Mouse (Mus musculus): ENCODE data around the gene Apoc4. TPM values are rescaled to one million over a fixed set of nuclear protein-coding genes. Genes with fewer than 3 reads are reported as not detected.

Apoc4 gene
- polyA plus RNA-seq, 1 experiment from 2014 or later: 0.37 TPM

DNA sequence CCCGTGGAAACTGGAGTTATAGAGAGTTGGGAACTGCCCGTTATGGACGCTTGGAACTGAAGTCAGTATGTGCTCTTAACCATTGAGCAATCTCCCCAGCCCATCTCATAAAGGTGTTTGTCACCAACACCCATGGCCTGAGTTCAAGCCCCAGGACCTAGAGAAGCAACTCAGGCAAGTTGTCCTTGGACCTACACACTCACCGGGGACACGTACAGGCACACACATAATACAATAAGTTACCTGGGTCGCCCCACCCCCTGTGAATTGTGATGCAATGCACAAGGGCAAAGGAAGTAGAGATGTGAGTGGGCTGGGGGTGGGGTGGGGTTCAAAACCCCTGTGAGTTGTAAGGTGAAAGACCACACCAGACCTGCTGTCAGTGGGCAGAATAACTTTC, 5.2 kb upstream of the Apoc4 start:
- Histone ChIP-seq H3K4me1 (ENCODE audit: control insufficient read depth, insufficient read depth, low read length) (no peaks in the 10 kb centered on the region), H3K4me2 (ENCODE audit: low read depth, low read length) (no peak overlapping the region), H3K27ac (ENCODE audit: low read length) (no peak overlapping the region), H3K36me3 (ENCODE audit: control insufficient read depth, insufficient read depth) (no peaks in the 10 kb centered on the region), H3K4me3 (ENCODE audit: low read length) (no peak overlapping the region), H3K9me3 (replicated peaks; ENCODE audit: control insufficient read depth, low read length) (no peaks in the 10 kb centered on the region), H3K27me3 (ENCODE audit: control insufficient read depth, insufficient read depth, low read length) (no peaks in the 10 kb centered on the region), H3K9ac (ENCODE audit: low read length) (no peak overlapping the region)
- 79% methylated on average over 6 of the region's 6 CpGs for WGBS
- no peak for ATAC-seq (replicated peaks; ENCODE audit: extremely low read depth, insufficient read depth, low FRiP score)

DNA sequence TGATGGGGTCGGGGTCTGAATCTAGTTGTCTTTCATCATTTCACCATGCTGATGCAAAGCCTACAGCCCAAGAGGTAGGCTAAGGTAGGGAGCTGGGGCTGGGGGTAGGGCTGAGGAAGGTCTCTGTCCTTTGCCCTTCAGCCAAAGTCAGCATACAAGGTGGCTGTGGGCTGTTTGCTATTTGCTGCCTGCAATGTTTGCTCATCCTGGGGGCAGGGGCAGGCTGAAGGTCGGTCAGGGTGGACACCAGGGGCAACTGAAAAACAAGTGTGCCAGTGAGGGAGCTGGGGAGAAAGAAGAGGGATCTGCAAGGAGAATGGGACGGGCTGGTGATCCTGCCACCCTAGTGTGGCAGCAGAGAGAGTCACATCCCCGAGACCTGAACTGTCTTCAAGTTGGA, 4.1 kb upstream of the Apoc4 start:
- WGBS: 53% methylated on average over 4 of the region's 4 CpGs
- Histone ChIP-seq H3K27ac (ENCODE audit: low read length) (no peak overlapping the region), H3K4me3 (ENCODE audit: low read length) (no peak overlapping the region)

DNA sequence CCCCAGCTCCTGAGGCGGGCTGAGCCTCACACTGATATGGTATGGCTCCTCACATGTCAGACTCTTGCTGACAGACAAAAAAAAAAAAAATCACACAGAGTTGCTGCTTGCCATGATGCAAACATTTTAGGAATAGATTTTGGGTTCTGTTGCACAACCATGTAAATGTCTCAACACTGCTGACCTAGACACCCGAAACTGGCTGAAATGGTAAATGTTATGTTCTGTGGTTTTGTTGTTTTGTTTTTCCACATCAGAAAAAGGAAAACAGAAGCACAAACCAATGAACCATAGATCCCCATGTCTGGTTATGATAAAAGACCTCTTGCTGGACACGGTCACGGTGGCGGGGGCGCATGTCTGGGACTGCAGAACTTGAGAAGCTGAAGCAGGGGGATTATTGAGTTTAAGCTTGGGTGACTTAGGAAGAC, 2.5 kb upstream of the Apoc4 start:
- Histone ChIP-seq H3K4me3 (ENCODE audit: low read length) (no peak overlapping the region), H3K4me1 (ENCODE audit: control insufficient read depth, insufficient read depth, low read length) (no peaks in the 10 kb centered on the region), H3K4me2 (ENCODE audit: low read depth, low read length) (no peak overlapping the region), H3K9me3 (replicated peaks; ENCODE audit: control insufficient read depth, low read length) (no peaks in the 10 kb centered on the region), H3K27me3 (ENCODE audit: control insufficient read depth, insufficient read depth, low read length) (no peaks in the 10 kb centered on the region), H3K27ac (ENCODE audit: low read length) (no peak overlapping the region), H3K9ac (ENCODE audit: low read length) (no peak overlapping the region), H3K36me3 (ENCODE audit: control insufficient read depth, insufficient read depth) (no peaks in the 10 kb centered on the region)
- ATAC-seq (replicated peaks; ENCODE audit: extremely low read depth, insufficient read depth, low FRiP score): no peak
- WGBS: 83% methylated on average over 6 of the region's 6 CpGs

More for the DNA sequence above, 4.1 kb upstream of the Apoc4 start:
- ATAC-seq (replicated peaks; ENCODE audit: extremely low read depth, insufficient read depth, low FRiP score): no peak
- no peaks in the 10 kb centered on the region for H3K9me3 ChIP-seq (replicated peaks; ENCODE audit: control insufficient read depth, low read length)
- H3K27me3 ChIP-seq (ENCODE audit: control insufficient read depth, insufficient read depth, low read length): no peaks in the 10 kb centered on the region
- H3K4me2 ChIP-seq (ENCODE audit: low read depth, low read length): no peak overlapping the region
- H3K36me3 ChIP-seq (ENCODE audit: control insufficient read depth, insufficient read depth): no peaks in the 10 kb centered on the region
- no peaks in the 10 kb centered on the region for H3K4me1 ChIP-seq (ENCODE audit: control insufficient read depth, insufficient read depth, low read length)
- no peak overlapping the region for H3K9ac ChIP-seq (ENCODE audit: low read length)

DNA sequence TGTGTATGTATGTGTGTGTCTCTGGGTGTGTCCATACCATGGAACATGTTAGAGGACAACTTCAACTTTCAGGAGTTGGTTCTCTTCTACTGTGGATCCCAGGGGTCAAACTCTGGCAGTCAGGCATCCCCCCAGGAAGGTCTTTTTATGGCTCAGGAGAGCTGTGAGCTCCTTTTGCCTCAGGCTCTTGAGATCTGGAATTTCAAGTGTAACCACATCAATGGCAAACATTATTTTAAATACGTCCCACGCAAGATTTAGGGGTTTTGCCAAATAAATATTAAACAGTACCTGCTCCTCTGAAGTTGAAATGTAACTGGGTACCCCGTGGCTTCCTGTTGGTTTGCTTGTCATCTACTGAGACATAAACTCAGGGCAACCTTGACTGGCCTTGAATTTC, 1.7 kb upstream of the Apoc4 start:
- no peak overlapping the region for H3K9ac ChIP-seq (ENCODE audit: low read length)

DNA sequence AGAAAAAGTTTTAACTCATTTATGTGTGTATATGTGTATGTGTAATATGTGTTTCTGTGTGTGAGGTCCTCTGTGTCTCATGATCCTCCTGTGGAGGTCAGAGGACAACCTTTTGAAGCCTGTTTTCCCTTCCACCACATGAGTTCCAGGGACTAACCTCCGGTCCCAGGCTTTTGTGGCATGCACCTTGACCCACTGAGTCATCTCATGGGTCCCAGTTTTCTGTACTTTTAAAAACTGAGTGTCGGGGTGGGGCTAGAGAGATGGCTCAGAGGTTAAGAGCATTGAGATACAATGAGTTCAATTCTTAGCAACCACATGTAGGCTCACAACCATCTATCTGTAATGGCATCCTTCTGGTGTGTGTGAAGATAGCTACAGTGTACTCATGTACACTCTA, 577 bp downstream of the Apoc4 start:
- Histone ChIP-seq H3K4me3 (ENCODE audit: low read length) (no peak overlapping the region), H3K9ac (ENCODE audit: low read length) (no peak overlapping the region), H3K4me1 (ENCODE audit: control insufficient read depth, insufficient read depth, low read length) (no peaks in the 10 kb centered on the region), H3K36me3 (ENCODE audit: control insufficient read depth, insufficient read depth) (no peaks in the 10 kb centered on the region), H3K4me2 (ENCODE audit: low read depth, low read length) (no peak overlapping the region), H3K27me3 (ENCODE audit: control insufficient read depth, insufficient read depth, low read length) (no peaks in the 10 kb centered on the region), H3K27ac (ENCODE audit: low read length) (no peak overlapping the region), H3K9me3 (replicated peaks; ENCODE audit: control insufficient read depth, low read length) (no peaks in the 10 kb centered on the region)
- ATAC-seq (replicated peaks; ENCODE audit: extremely low read depth, insufficient read depth, low FRiP score): no peak
- 87% methylated on average over 2 of the region's 2 CpGs for WGBS

More for the DNA sequence above, 1.7 kb upstream of the Apoc4 start:
- Histone ChIP-seq H3K4me1 (ENCODE audit: control insufficient read depth, insufficient read depth, low read length) (no peaks in the 10 kb centered on the region), H3K27ac (ENCODE audit: low read length) (no peak overlapping the region), H3K27me3 (ENCODE audit: control insufficient read depth, insufficient read depth, low read length) (no peaks in the 10 kb centered on the region), H3K4me2 (ENCODE audit: low read depth, low read length) (no peak overlapping the region), H3K4me3 (ENCODE audit: low read length) (no peak overlapping the region), H3K36me3 (ENCODE audit: control insufficient read depth, insufficient read depth) (no peaks in the 10 kb centered on the region), H3K9me3 (replicated peaks; ENCODE audit: control insufficient read depth, low read length) (no peaks in the 10 kb centered on the region)
- 70% methylated on average over 3 of the region's 3 CpGs for WGBS
- ATAC-seq (replicated peaks; ENCODE audit: extremely low read depth, insufficient read depth, low FRiP score): no peak

DNA sequence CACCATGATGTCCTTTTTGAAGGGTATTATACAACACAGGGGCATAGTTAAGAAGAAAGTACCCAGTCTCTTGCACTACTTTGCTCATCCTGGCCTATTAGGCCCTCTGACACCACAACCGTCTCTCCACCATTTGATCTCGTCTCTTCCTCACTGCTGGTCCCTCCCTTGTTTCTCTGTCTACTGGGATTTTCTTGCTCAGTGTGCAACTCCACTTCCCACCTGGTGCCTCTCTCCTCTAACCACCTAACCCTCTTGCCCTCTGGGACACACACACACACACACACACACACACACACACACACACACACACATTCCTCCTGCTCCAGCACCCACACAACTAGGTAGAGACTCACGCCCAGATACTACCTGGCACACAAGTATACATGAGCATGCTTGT, 2.4 kb downstream of the Apoc4 start:
- Histone ChIP-seq H3K27me3 (ENCODE audit: control insufficient read depth, insufficient read depth, low read length) (no peaks in the 10 kb centered on the region), H3K9ac (ENCODE audit: low read length) (no peak overlapping the region), H3K9me3 (replicated peaks; ENCODE audit: control insufficient read depth, low read length) (no peaks in the 10 kb centered on the region), H3K27ac (ENCODE audit: low read length) (no peak overlapping the region), H3K4me3 (ENCODE audit: low read length) (no peak overlapping the region), H3K4me2 (ENCODE audit: low read depth, low read length) (no peak overlapping the region), H3K4me1 (ENCODE audit: control insufficient read depth, insufficient read depth, low read length) (no peaks in the 10 kb centered on the region), H3K36me3 (ENCODE audit: control insufficient read depth, insufficient read depth) (no peaks in the 10 kb centered on the region)
- WGBS: 84% methylated on average over 3 of the region's 3 CpGs
- ATAC-seq (replicated peaks; ENCODE audit: extremely low read depth, insufficient read depth, low FRiP score): no peak

DNA sequence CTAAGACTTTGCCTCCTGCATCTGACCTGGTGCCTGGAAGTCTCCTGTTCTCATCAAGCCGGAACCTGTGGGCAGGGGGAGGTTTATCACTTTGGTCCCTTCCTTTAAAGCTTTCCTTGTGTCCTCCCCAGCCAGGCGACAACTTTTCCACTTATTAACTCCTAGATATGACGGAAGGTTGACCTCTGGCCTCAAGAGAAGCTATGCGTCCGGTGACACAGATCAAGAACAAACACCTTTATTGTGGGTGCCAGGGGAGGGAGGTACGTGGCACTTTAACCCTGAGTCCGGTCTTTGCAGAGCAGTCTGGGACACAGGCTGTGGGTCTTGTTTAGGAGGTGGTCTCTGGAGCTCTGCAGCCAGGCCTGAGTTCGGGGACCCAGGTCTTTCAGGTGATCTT, 3.4 kb downstream of the Apoc4 start, which contains the start of gene Apoc2:
TSS of gene Apoc2 (minus strand) at position 70 of the 400 bp plus-strand sequence.
- 64% methylated on average over 8 of the region's 8 CpGs for WGBS
- ATAC-seq (replicated peaks; ENCODE audit: extremely low read depth, insufficient read depth, low FRiP score): no peak
- Histone ChIP-seq H3K27ac (ENCODE audit: low read length) (no peak within 1 kb of the TSS), H3K4me3 (ENCODE audit: low read length) (no peak within 1 kb of the TSS), H3K9ac (ENCODE audit: low read length) (no peak within 1 kb of the TSS), H3K27me3 (ENCODE audit: control insufficient read depth, insufficient read depth, low read length) (no peaks in the 10 kb centered on the region), H3K4me1 (ENCODE audit: control insufficient read depth, insufficient read depth, low read length) (no peaks in the 10 kb centered on the region), H3K9me3 (replicated peaks; ENCODE audit: control insufficient read depth, low read length) (no peaks in the 10 kb centered on the region), H3K36me3 (ENCODE audit: control insufficient read depth, insufficient read depth) (no peaks in the 10 kb centered on the region), H3K4me2 (ENCODE audit: low read depth, low read length) (no peak within 1 kb of the TSS)

DNA sequence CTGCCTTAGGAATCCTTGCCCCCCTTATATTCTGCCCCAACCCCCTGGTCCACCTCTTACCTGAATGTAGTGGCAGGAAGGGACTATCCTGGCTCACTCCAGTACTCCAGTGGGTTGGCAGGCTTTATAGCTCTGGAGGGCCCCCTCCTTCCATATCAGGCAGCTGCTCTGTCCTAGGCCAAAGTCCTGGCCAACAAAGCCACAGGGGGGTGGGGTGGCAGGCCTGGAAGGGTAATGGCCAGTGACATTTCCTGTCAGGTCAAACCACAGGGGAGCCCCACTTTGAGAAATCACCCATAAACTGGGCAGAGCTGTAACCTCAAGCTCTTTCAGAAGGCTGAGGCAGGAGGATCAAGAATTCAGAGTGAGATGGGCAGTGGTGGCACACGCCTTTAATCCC, 4.6 kb downstream of the Apoc4 start:
- Histone ChIP-seq H3K27me3 (ENCODE audit: control insufficient read depth, insufficient read depth, low read length) (no peaks in the 10 kb centered on the region), H3K9me3 (replicated peaks; ENCODE audit: control insufficient read depth, low read length) (no peaks in the 10 kb centered on the region), H3K4me1 (ENCODE audit: control insufficient read depth, insufficient read depth, low read length) (no peaks in the 10 kb centered on the region), H3K27ac (ENCODE audit: low read length) (no peak overlapping the region), H3K4me3 (ENCODE audit: low read length) (no peak overlapping the region), H3K36me3 (ENCODE audit: control insufficient read depth, insufficient read depth) (no peaks in the 10 kb centered on the region), H3K9ac (ENCODE audit: low read length) (no peak overlapping the region), H3K4me2 (ENCODE audit: low read depth, low read length) (no peak overlapping the region)
- 67% methylated on average over 1 of the region's 1 CpGs for WGBS
- no peak for ATAC-seq (replicated peaks; ENCODE audit: extremely low read depth, insufficient read depth, low FRiP score)

DNA sequence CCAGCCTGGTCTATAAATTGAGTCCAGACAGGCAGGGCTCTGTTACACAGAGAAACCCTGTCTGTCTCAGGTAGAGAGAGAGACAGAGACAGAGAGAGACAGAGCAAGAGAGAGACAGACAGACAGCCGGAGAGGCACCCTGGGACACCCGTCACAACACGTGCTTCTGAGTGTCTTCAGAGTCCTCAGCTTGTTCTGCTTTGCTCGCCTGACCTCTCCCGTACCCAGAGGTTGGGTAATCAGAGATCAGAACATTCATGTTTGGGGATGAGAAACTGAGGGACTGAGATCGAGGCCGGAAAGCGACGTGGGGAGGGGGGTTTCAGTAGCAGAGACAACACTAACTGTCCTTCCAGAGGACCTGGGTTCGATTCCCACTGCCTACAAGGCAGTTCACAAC, 5.5 kb downstream of the Apoc4 start:
- H3K27me3 ChIP-seq (ENCODE audit: control insufficient read depth, insufficient read depth, low read length): no peaks in the 10 kb centered on the region

More for the DNA sequence above, 5.5 kb downstream of the Apoc4 start:
- Histone ChIP-seq H3K9me3 (replicated peaks; ENCODE audit: control insufficient read depth, low read length) (no peaks in the 10 kb centered on the region), H3K9ac (ENCODE audit: low read length) (no peak overlapping the region), H3K4me1 (ENCODE audit: control insufficient read depth, insufficient read depth, low read length) (no peaks in the 10 kb centered on the region), H3K4me3 (ENCODE audit: low read length) (no peak overlapping the region), H3K36me3 (ENCODE audit: control insufficient read depth, insufficient read depth) (no peaks in the 10 kb centered on the region), H3K27ac (ENCODE audit: low read length) (no peak overlapping the region), H3K4me2 (ENCODE audit: low read depth, low read length) (no peak overlapping the region)
- 79% methylated on average over 10 of the region's 10 CpGs for WGBS
- ATAC-seq (replicated peaks; ENCODE audit: extremely low read depth, insufficient read depth, low FRiP score): no peak
